In genomic region chr14:72845621-72846440, GRCm38 (mm10) we compare ENCODE assay signal across 18 mouse cellular contexts.
DNase-seq lines count a peak whose midpoint lies in the region; ATAC-seq lines count a peak whose summit lies in the region.
"Had no signal": no experiment of that assay in that cellular context is flagged by ENCODE, and none has a peak within 500 bp of the region (broad histone marks: within the 10 kb centered on the region; RNA-seq: fewer than 3 reads in every experiment).

No protein-coding gene starts in this region.

- no peak overlapping the region for H3K4me3 ChIP-seq in forebrain, embryonic 14.5 days (ENCODE audit: low read depth, low read length)
- H3K4me3 ChIP-seq in forebrain, embryonic 11.5 days (ENCODE audit: low read depth, low read length) = no peak overlapping the region
- no peak overlapping the region for H3K4me3 ChIP-seq in hindbrain, embryonic 16.5 days (ENCODE audit: low read length)
- H3K4me3 ChIP-seq in intestine, embryonic 15.5 days (replicated peaks) = no peak overlapping the region
- H3K4me3 ChIP-seq: heart, embryonic 10.5 days; limb, embryonic 15.5 days; myocyte had no signal

- H3K27me3 ChIP-seq in forebrain, embryonic 14.5 days (replicated peaks; ENCODE audit: control insufficient read depth, insufficient read depth, low read length) = no peaks in the 10 kb centered on the region
- no peaks in the 10 kb centered on the region for H3K27me3 ChIP-seq in forebrain, embryonic 11.5 days (ENCODE audit: control insufficient read depth, insufficient read depth, low read length)
- H3K27me3 ChIP-seq in hindbrain, embryonic 16.5 days (replicated peaks; ENCODE audit: control insufficient read depth, insufficient read depth, low read length) = no peaks in the 10 kb centered on the region
- no peaks in the 10 kb centered on the region for H3K27me3 ChIP-seq in intestine, embryonic 15.5 days (replicated peaks)
- H3K27me3 ChIP-seq: limb, embryonic 15.5 days had no signal

- 45% methylated on average over 5 of the region's 5 CpGs for WGBS in forebrain, embryonic 14.5 days
- 82% methylated on average over 5 of the region's 5 CpGs for WGBS in forebrain, embryonic 11.5 days
- WGBS in hindbrain, embryonic 16.5 days = 47% methylated on average over 5 of the region's 5 CpGs
- 85% methylated on average over 5 of the region's 5 CpGs for WGBS in intestine, embryonic 15.5 days

- DNase-seq in forebrain, embryonic 14.5 days (ENCODE audit: low spot score) = peak; percentile 61
- DNase-seq in forebrain, embryonic 11.5 days (ENCODE audit: low spot score) = no peak
- peak; percentile 26 to 32 for DNase-seq in right cerebral cortex, postnatal 10 days (ENCODE audit: low spot score in 2 of 2)
- no peak for DNase-seq in right cerebral cortex, postnatal 36 days (ENCODE audit: low spot score in 2 of 2)
- DNase-seq in spleen, adult 18-20 months = no peak
- no peak for DNase-seq in urinary bladder, postnatal 25 days (ENCODE audit: low spot score)
- DNase-seq: cerebellum, adult 8-10 months; heart, postnatal 36 days; kidney, adult 2 months; kidney, postnatal 4 days; lung, adult 2 months; thymus, postnatal 36 days had no signal

- no peak overlapping the region for H3K9ac ChIP-seq in forebrain, embryonic 14.5 days (ENCODE audit: low read length)
- no peak overlapping the region for H3K9ac ChIP-seq in forebrain, embryonic 11.5 days (ENCODE audit: low read length)
- no peak overlapping the region for H3K9ac ChIP-seq in hindbrain, embryonic 16.5 days (ENCODE audit: low read depth, low read length)
- no peak overlapping the region for H3K9ac ChIP-seq in intestine, embryonic 15.5 days
- H3K9ac ChIP-seq: limb, embryonic 15.5 days had no signal

- no peak overlapping the region for H3K27ac ChIP-seq in forebrain, embryonic 14.5 days (ENCODE audit: low read depth, low read length)
- H3K27ac ChIP-seq in forebrain, embryonic 11.5 days (ENCODE audit: low read depth, low read length) = no peak overlapping the region
- H3K27ac ChIP-seq in hindbrain, embryonic 16.5 days (ENCODE audit: low read depth, low read length) = no peak overlapping the region
- H3K27ac ChIP-seq in intestine, embryonic 15.5 days = no peak overlapping the region
- H3K27ac ChIP-seq: heart, embryonic 10.5 days; limb, embryonic 15.5 days; stomach, postnatal 0 days had no signal

- ATAC-seq in forebrain, embryonic 14.5 days = peak; percentile 59; the same call in 1 of the 2 replicates
- ATAC-seq in forebrain, embryonic 11.5 days (replicated peaks; ENCODE audit: low FRiP score) = no peak
- ATAC-seq in hindbrain, embryonic 16.5 days = peak; percentile 30; the same call in 1 of the 2 replicates
- ATAC-seq in intestine, embryonic 15.5 days = no peak

- H3K4me1 ChIP-seq in forebrain, embryonic 14.5 days (ENCODE audit: control insufficient read depth, insufficient read depth, low read length) = no peaks in the 10 kb centered on the region; the same call in 1 of the 2 replicates
- no peaks in the 10 kb centered on the region for H3K4me1 ChIP-seq in forebrain, embryonic 11.5 days (replicated peaks; ENCODE audit: control insufficient read depth, insufficient read depth, low read length)
- peaks cover 6% of the 10 kb centered on the region; the same call in 1 of the 2 replicates for H3K4me1 ChIP-seq in hindbrain, embryonic 16.5 days (ENCODE audit: control insufficient read depth, insufficient read depth, low read depth, low read length)
- H3K4me1 ChIP-seq in intestine, embryonic 15.5 days (replicated peaks) = no peaks in the 10 kb centered on the region
- H3K4me1 ChIP-seq: heart, embryonic 10.5 days; limb, embryonic 15.5 days had no signal

- no peaks in the 10 kb centered on the region for H3K36me3 ChIP-seq in forebrain, embryonic 14.5 days (ENCODE audit: control insufficient read depth, insufficient read depth, low read length)
- H3K36me3 ChIP-seq in forebrain, embryonic 11.5 days (ENCODE audit: control insufficient read depth, insufficient read depth, low read length) = no peaks in the 10 kb centered on the region
- no peaks in the 10 kb centered on the region for H3K36me3 ChIP-seq in hindbrain, embryonic 16.5 days (ENCODE audit: control insufficient read depth, insufficient read depth, low read length)
- H3K36me3 ChIP-seq in intestine, embryonic 15.5 days = no peaks in the 10 kb centered on the region
- H3K36me3 ChIP-seq: heart, embryonic 10.5 days; limb, embryonic 15.5 days had no signal

- H3K4me2 ChIP-seq in forebrain, embryonic 14.5 days (ENCODE audit: low read length) = no peak overlapping the region
- H3K4me2 ChIP-seq in forebrain, embryonic 11.5 days (ENCODE audit: low read depth, low read length, severe bottlenecking) = no peak overlapping the region
- no peak overlapping the region for H3K4me2 ChIP-seq in hindbrain, embryonic 16.5 days (ENCODE audit: low read length)
- H3K4me2 ChIP-seq in intestine, embryonic 15.5 days (replicated peaks) = no peak overlapping the region
- H3K4me2 ChIP-seq: limb, embryonic 15.5 days had no signal

- H3K9me3 ChIP-seq in forebrain, embryonic 14.5 days (replicated peaks; ENCODE audit: control insufficient read depth, low read length) = no peaks in the 10 kb centered on the region
- no peaks in the 10 kb centered on the region for H3K9me3 ChIP-seq in forebrain, embryonic 11.5 days (ENCODE audit: control insufficient read depth, low read length)
- H3K9me3 ChIP-seq in hindbrain, embryonic 16.5 days (ENCODE audit: control insufficient read depth, low read length) = no peaks in the 10 kb centered on the region
- no peaks in the 10 kb centered on the region for H3K9me3 ChIP-seq in intestine, embryonic 15.5 days
- H3K9me3 ChIP-seq: heart, embryonic 10.5 days; limb, embryonic 15.5 days had no signal

Comparison
In these comparisons a context has a peak if more than half of its experiments do, and no peak if none do; other contexts are left out.
1. ATAC-seq: peak in forebrain, embryonic 14.5 days (single experiment) and hindbrain, embryonic 16.5 days (single experiment); none in forebrain, embryonic 11.5 days (single experiment) and intestine, embryonic 15.5 days (single experiment).
2. DNase-seq: peak in forebrain, embryonic 14.5 days (single experiment) and right cerebral cortex, postnatal 10 days (2 of 2); none in forebrain, embryonic 11.5 days (single experiment), right cerebral cortex, postnatal 36 days (0 of 2), spleen, adult 18-20 months (0 of 2) and urinary bladder, postnatal 25 days (single experiment).